Mouse (Mus musculus) small intestine, adult 2 months (tissue): Measurements from ENCODE around the gene Sec31a.

ENCODE experiments used
- CTCF ChIP-seq: fragments of 200-500 bp; IDR thresholded peaks from 2 replicates; pipeline ENCODE4 v1.5.1; 2012; ENCODE audit warnings: low read depth, mild to moderate bottlenecking, control low read depth, inconsistent platforms, low read length, moderate library complexity, mixed read lengths; ENCODE audit not compliant: insufficient replicate concordance, insufficient read length; ENCODE audit errors: extremely low read depth
- POLR2A ChIP-seq: fragments of 200-500 bp; IDR thresholded peaks from 2 replicates; pipeline ENCODE4 v1.6.1; 2012; ENCODE audit warnings: low read depth, mild to moderate bottlenecking, control low read depth, inconsistent platforms, low read length, moderate library complexity

GRCm38 (mm10) chr5:100369093-100369492 is 46.9 kb downstream of the Sec31a start:
- TF ChIP-seq POLR2A (no peak), CTCF (no peak)
